Mouse (Mus musculus) kidney, adult 2 months (tissue): ENCODE measurements around the gene Mapk3. TPM values are rescaled to one million over a fixed set of nuclear protein-coding genes. Genes with fewer than 3 reads are reported as not detected.

Source experiments
- DNase-seq: peaks from one replicate; pipeline ENCODE4 v3.0.0; 2021
- H3K27ac ChIP-seq: fragments of 200-500 bp; 2 replicates; pipeline ENCODE4 v1.5.1; 2012; ENCODE audit warnings: low read depth, low read length, control low read depth, inconsistent platforms; ENCODE audit not compliant: insufficient read depth
- H3K27me3 ChIP-seq: fragments of 200-500 bp; replicated peaks from 2 replicates; pipeline ENCODE4 v1.6.1; 2012; ENCODE audit warnings: mild to moderate bottlenecking, moderate library complexity, low read length, inconsistent platforms; ENCODE audit not compliant: control insufficient read depth, insufficient read depth
- H3K36me3 ChIP-seq: fragments of 200-500 bp; 2 replicates; pipeline ENCODE4 v1.6.1; 2012; ENCODE audit warnings: mild to moderate bottlenecking, moderate library complexity, low read length, inconsistent platforms; ENCODE audit not compliant: control insufficient read depth, insufficient read depth
- H3K4me1 ChIP-seq: fragments of 200-500 bp; 2 replicates; pipeline ENCODE4 v1.6.1; 2011; ENCODE audit warnings: low read length; ENCODE audit not compliant: control insufficient read depth, insufficient read depth
- H3K4me3 ChIP-seq: fragments of 200-500 bp; 2 replicates; pipeline ENCODE4 v1.5.1; 2011; ENCODE audit warnings: mild to moderate bottlenecking, low read depth, low read length, control low read depth; ENCODE audit not compliant: insufficient read depth
- CTCF ChIP-seq: fragments of 200-500 bp; conservative IDR thresholded peaks from 2 replicates; pipeline ENCODE4 v1.5.1; 2011; ENCODE audit warnings: low read depth, mild to moderate bottlenecking, control low read depth, low read length, moderate library complexity, mixed read lengths; ENCODE audit not compliant: insufficient read depth, insufficient read length
- POLR2A ChIP-seq: fragments of 200-500 bp; IDR thresholded peaks from one replicate; pipeline ENCODE4 v1.6.1; 2011; ENCODE audit warnings: low read depth, low read length, control low read depth
- WGBS: fragments of 180-500 bp; shearing (Covaris S2); methylation state at CpG from one replicate; pipeline ENCODE4 v1.1.7; 2018; 5-methylcytosine and 5-hydroxymethylcytosine counted together
- polyA plus RNA-seq: library from polyadenylated mRNA; depleted of rRNA; stranded (reverse); fragments of >200 nt; gene quantifications from 2 replicates; pipeline ENCODE4 v1.2.3, GENCODE M21; 2012

The Mapk3 gene
- polyA plus RNA-seq, 1 experiment, result 210 TPM

DNA sequence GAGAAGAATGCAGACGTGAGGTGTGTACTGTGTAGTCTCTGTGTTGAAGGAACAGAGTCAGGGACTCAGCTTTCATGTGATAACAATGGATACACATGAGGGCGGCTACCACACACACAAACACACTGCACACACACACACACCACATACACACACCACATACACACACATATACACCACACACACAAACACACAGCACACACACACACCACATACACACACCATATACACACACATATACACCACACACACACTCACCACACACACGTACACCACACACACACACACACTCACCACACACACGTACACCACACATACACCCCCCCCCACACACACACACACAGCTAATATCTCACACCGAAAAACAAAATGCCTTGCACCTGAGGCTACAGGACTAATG is 17.9 kb upstream of the Mapk3 start:
- H3K27ac ChIP-seq, result no peak overlapping the region
- 89% methylated on average over 5 of the region's 5 CpGs for WGBS

DNA sequence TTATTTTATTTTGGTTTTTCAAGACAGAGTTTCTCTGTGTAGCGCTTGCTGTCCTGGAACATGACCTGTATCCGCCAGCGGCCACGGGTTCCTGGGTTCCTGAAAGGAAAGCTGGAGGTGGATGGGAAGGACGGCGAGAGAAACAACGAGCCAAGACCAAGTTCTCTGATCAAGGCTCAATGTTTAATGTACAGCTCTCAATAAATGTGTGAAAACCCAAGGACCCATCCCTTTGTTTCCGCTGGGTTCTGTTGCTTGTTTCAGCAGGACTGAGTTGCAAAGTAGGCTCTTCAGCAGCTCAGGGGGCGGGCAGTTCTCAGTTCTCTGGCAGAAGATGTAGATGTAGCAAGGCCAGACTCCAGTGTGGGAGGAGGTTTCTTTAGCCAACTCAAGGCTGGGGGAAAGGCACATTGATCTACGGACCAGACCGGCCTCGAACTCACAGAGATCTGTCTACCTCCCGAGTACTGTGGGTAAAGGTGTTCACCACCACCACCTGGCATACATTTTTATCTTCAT is 17.4 kb upstream of the Mapk3 start:
- Histone ChIP-seq H3K4me1 (no peaks in the 10 kb centered on the region), H3K36me3 (no peaks in the 10 kb centered on the region), H3K27ac (no peak overlapping the region), H3K4me3 (no peak overlapping the region), H3K27me3 (no peaks in the 10 kb centered on the region)
- DNase-seq, result no peak
- WGBS, result 90% methylated on average over 13 of the region's 13 CpGs
- no peak for TF ChIP-seq POLR2A
- no peak for TF ChIP-seq CTCF

More for the DNA sequence above, 17.9 kb upstream of the Mapk3 start:
- Histone ChIP-seq H3K4me1 (no peaks in the 10 kb centered on the region), H3K36me3 (no peaks in the 10 kb centered on the region), H3K4me3 (no peak overlapping the region), H3K27me3 (no peaks in the 10 kb centered on the region)
- no peak for TF ChIP-seq CTCF
- TF ChIP-seq POLR2A, result no peak
- no peak for DNase-seq

DNA sequence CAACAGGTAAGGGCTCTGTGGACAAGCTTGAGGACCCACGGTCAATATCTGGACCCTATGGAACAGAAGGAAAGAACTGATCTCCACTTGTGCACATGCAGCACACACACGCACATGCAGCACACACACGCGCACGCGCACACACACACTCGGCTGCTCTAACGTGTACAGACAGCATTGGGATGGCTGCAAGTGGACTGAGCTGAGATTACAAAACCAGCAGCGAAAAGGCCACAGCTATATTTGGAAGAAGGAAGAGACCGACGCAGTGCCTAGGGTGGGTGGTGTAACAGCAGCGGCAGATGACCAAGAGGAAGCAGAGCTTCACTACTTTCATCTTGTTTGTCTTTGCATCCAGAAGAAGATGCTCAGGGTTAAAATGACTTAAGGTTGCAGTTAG is 13.3 kb upstream of the Mapk3 start:
- H3K27ac ChIP-seq, result no peak overlapping the region
- no peak overlapping the region for H3K4me3 ChIP-seq
- H3K27me3 ChIP-seq, result no peaks in the 10 kb centered on the region
- no peaks in the 10 kb centered on the region for H3K36me3 ChIP-seq
- WGBS, result 88% methylated on average over 12 of the region's 12 CpGs
- DNase-seq, result no peak
- TF ChIP-seq POLR2A (no peak), CTCF (no peak)
- no peaks in the 10 kb centered on the region for H3K4me1 ChIP-seq

DNA sequence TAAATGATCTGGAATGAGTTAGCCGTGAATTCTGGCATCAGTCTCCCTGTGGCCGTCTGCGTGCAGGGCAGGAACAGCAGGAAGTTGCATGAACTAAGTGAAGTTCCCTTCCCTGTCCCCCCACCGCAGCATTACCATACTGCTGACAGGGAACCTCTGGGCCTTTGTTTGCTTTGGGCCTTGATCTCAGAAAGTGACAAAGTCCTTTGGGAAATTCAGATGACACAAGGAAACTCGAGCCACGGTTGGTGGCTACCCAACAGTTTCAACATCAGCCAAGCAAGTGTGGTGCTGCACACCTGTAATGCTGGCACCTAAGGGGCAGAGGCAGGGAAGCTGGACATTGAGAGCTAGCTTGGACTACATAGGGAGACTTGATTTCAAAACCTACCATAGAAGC is 12.6 kb upstream of the Mapk3 start:
- DNase-seq, result peak; percentile 31
- H3K4me3 ChIP-seq, result no peak overlapping the region
- no peaks in the 10 kb centered on the region for H3K27me3 ChIP-seq
- no peaks in the 10 kb centered on the region for H3K4me1 ChIP-seq
- WGBS, result 24% methylated on average over 6 of the region's 6 CpGs
- H3K27ac ChIP-seq, result no peak overlapping the region
- TF ChIP-seq POLR2A (no peak), CTCF (no peak)
- H3K36me3 ChIP-seq, result no peaks in the 10 kb centered on the region

DNA sequence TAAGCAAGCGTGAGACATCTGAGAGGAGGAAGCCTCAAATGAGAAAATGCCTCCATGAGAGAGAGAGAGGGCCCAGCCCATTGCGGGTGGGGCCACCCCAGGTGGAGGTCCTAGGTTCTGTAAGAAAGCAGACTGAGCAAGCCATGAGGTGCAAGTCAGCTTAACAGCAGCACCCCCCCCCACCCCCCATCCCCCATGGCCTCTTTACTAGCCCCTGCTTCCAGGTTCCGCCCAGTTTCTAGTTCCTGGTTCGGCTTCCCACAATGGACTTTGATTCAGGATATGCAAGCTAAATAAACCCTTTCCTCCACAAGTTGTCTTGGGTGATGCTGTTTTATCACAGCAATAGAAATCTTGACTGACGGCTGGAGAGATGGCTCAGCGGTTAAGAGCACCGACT is 10.6 kb upstream of the Mapk3 start:
- Histone ChIP-seq H3K4me1 (no peaks in the 10 kb centered on the region), H3K4me3 (no peak overlapping the region), H3K27me3 (no peaks in the 10 kb centered on the region), H3K36me3 (no peaks in the 10 kb centered on the region), H3K27ac (no peak overlapping the region)
- DNase-seq, result no peak
- no peak for TF ChIP-seq CTCF
- no peak for TF ChIP-seq POLR2A
- 70% methylated on average over 7 of the region's 7 CpGs for WGBS

DNA sequence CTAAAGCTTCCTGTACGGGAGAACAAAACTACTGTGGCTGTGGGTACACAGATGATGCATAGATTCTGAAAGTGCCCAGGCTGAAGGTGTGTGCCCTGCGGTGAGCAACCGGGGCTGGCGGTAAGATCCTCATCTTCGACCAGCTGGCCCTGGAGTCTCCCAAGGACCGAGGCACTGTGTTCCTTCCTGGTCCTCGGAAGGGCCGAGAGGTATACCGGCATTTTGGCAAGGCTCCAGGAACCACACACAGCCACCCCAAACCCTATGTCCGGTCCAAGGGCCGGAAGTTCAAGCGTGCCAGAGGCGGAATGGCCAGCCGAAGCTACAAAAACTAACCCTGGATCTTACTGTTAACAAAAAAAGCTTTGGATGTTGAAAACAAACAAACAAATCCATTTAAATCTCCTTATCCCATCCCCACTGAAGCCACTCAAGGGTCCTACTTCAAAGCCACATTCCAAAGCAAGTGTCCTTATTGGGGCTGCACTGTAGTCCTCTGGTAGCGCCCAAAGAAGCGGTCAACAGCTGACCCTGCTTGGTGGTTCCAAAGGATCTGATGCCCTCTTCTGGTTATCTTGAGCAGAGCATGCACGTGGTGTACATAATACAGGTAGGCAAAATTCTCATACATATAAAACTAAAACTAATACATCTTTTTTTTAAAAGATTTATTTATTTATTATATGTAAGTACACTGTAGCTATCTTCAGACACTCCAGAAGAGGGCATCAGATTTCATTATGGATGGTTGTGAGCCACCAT is 9.6 kb upstream of the Mapk3 start:
- DNase-seq, result no peak
- no peaks in the 10 kb centered on the region for H3K27me3 ChIP-seq
- no peak overlapping the region for H3K4me3 ChIP-seq
- no peaks in the 10 kb centered on the region for H3K36me3 ChIP-seq
- 86% methylated on average over 17 of the region's 17 CpGs for WGBS
- peaks cover 4% of the 10 kb centered on the region; the same call in 1 of the 2 replicates for H3K4me1 ChIP-seq
- H3K27ac ChIP-seq, result no peak overlapping the region
- TF ChIP-seq POLR2A (no peak), CTCF (0 out of 2 replicates have a peak, but pooled peaks have one; percentile 1)

DNA sequence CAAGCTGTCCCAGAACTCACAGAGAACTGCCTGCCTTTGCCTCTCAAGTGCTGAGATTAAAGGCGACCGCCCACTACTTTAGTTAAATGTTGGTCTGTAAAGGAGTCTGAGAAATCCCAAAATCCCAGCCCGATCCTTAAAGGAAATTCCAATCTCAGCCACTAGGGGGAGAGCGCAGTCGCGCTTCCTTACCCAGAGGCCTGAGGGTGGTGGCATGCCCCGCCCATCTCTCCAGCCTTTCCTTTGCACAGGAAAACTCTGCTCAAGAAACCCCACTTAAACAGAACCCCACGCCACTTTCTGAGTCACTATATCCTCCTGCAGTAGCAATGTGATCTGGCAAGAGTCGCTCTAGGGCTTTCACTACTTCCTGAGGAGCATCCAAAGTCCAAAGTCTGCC is 4.5 kb upstream of the Mapk3 start:
- WGBS, result 1% methylated on average over 9 of the region's 9 CpGs
- TF ChIP-seq POLR2A (no peak), CTCF (peak; percentile 83)
- Histone ChIP-seq H3K36me3 (no peaks in the 10 kb centered on the region), H3K4me3 (no peak overlapping the region), H3K4me1 (peaks cover 9% of the 10 kb centered on the region; the same call in 1 of the 2 replicates), H3K27ac (no peak overlapping the region), H3K27me3 (no peaks in the 10 kb centered on the region)
- peak; percentile 86 for DNase-seq
